Mouse (Mus musculus) ES-E14 (cell line): ENCODE results near the gene Myh7b.

ENCODE experiments used
- CHD2 ChIP-seq: IDR thresholded peaks from 2 replicates; pipeline ENCODE4 v1.6.1; 2014; ENCODE audit warnings: mild to moderate bottlenecking, low read depth, low read length, inconsistent platforms
- MAFK ChIP-seq: IDR thresholded peaks from 2 replicates; pipeline ENCODE4 v1.6.1; 2014; ENCODE audit warnings: mild to moderate bottlenecking, low read depth, low read length, inconsistent platforms; ENCODE audit not compliant: insufficient read depth
- ZC3H11A ChIP-seq: IDR thresholded peaks from 2 replicates; pipeline ENCODE4 v1.6.1; 2012; ENCODE audit warnings: low read depth, mild to moderate bottlenecking, inconsistent platforms, low read length, borderline replicate concordance

- TF ChIP-seq ZC3H11A (no peak), CHD2 (no peak), MAFK (no peak)
Measured at GRCm38 (mm10) chr2:155662390-155662789, 51.4 kb downstream of the Myh7b start.
